Mouse (Mus musculus) hindbrain, embryonic 15.5 days (tissue): Measurements from ENCODE around the gene Igsf9b. TPM values are rescaled to one million over a fixed set of nuclear protein-coding genes. Genes with fewer than 3 reads are reported as not detected.
A peak's percentile ranks its signal among the peaks of the same experiment; 100 is the strongest.

Experiments used
- ATAC-seq: fragments of 200-750 bp; cut with Nextera tagmentation; 2 replicates; pipeline ENCODE4 v1.8.0; 2017; ENCODE audit warnings: low read depth, moderate number of reproducible peaks, moderate TSS enrichment; ENCODE audit not compliant: low FRiP score
- H3K27ac ChIP-seq: fragments of 300-500 bp; sonication (generic); replicated peaks from 2 replicates; pipeline ENCODE4 v1.5.1; 2015; ENCODE audit warnings: mild to moderate bottlenecking, inconsistent platforms
- H3K27me3 ChIP-seq: fragments of 300-500 bp; sonication (generic); 2 replicates; pipeline ENCODE4 v1.6.1; 2015; ENCODE audit warnings: control low read depth, inconsistent platforms
- H3K36me3 ChIP-seq: fragments of 300-500 bp; sonication (generic); 2 replicates; pipeline ENCODE4 v1.6.1; 2015; ENCODE audit warnings: control low read depth, inconsistent platforms
- H3K4me1 ChIP-seq: fragments of 300-500 bp; sonication (generic); replicated peaks from 2 replicates; pipeline ENCODE4 v1.6.1; 2015; ENCODE audit warnings: control low read depth, inconsistent platforms
- H3K4me2 ChIP-seq: fragments of 300-500 bp; sonication (generic); 2 replicates; pipeline ENCODE4 v1.6.1; 2015; ENCODE audit warnings: moderate library complexity, mild to moderate bottlenecking, inconsistent platforms
- H3K4me3 ChIP-seq: fragments of 300-500 bp; sonication (generic); 2 replicates; pipeline ENCODE4 v1.5.1; 2015; ENCODE audit warnings: mild to moderate bottlenecking, inconsistent platforms
- H3K9ac ChIP-seq: fragments of 300-500 bp; sonication (generic); 2 replicates; pipeline ENCODE4 v1.6.1; 2015; ENCODE audit warnings: inconsistent platforms
- H3K9me3 ChIP-seq: fragments of 300-500 bp; sonication (generic); 2 replicates; pipeline ENCODE4 v1.6.1; 2016; ENCODE audit warnings: control low read depth, inconsistent platforms
- WGBS: fragments of 180-500 bp; shearing (Covaris S2); methylation state at CpG from one replicate; pipeline ENCODE4 v1.1.7; 2015; 5-methylcytosine and 5-hydroxymethylcytosine counted together
- polyA plus RNA-seq: library from polyadenylated mRNA; unstranded; fragments of >200 nt; fragmentation: Nextera tagmentation; extraction: Ambion mirVana; gene quantifications from 2 replicates; pipeline ENCODE4 v1.2.1, GENCODE M21; 2015

Gene Igsf9b
- polyA plus RNA-seq, 1 experiment from 2014 or later: 25.4 TPM

DNA sequence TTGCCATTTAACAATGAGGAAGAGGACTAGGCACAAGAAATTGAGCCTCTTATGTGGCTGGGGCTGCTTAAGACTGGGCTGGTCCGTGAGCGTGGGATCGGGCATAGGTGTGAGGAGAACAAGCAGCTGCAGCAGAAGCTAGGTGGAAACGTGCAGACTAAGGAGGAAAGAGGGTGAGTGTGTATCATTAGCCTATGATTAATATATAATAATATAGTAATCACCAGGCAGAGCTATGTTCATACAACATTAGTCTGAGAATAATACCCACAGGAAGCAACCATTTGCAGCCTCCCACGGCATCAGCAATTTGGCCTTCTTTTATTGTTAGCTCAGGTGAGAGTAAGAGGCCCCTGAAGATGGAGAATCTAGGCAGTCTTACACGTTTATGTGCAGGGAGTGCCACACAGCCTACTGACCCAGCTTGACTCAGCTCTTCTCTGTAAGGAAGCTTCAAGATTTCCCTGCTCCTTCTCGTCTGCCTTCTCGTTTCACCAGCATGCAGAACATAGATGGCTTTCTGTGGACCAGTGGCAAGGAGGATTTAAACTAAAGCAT lies 22.6 kb upstream of the Igsf9b start:
- ATAC-seq: peak; percentile 71; the same call in 1 of the 2 replicates
- Histone ChIP-seq H3K4me1 (no peaks in the 10 kb centered on the region), H3K9ac (no peak overlapping the region), H3K4me2 (no peak overlapping the region), H3K9me3 (no peaks in the 10 kb centered on the region), H3K27ac (no peak overlapping the region), H3K36me3 (no peaks in the 10 kb centered on the region), H3K4me3 (no peak overlapping the region), H3K27me3 (0 out of 2 replicates have a peak, but pooled peaks cover under 1% of the 10 kb centered on the region)
- WGBS: 69% methylated on average over 8 of the region's 8 CpGs

DNA sequence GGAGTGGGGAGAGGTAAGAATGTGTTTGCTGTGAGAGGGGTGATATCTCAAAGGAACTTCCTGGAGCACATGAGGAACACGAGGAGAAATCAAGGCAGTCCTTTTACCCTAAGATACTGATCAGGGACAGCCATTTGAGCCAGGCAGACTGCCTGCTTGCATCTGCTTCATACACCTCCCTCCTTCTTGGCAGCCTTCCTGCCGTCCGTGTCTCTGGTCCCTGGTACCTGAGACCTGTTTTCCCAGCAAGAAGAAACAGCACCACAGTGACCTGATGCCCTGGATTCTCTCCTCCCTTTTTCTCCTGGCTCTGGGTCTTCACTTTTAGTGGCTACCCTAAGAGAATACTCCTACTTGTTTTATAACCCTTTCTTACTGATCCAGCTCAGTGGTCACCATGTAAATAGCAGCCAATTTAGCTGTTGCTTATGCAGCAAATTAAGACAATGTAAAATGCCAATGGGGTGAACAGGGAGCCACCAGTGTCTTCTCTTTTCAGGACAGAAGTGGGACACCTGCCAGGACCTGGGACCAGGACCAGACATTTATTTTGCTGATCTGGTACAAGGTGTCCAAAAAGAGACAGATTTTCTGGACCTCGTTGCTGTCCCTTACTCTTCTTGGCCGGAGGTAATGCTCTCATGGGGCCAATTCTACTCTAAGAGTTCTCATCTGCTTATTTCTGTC lies 21.5 kb upstream of the Igsf9b start:
- H3K4me2 ChIP-seq: no peak overlapping the region
- no peaks in the 10 kb centered on the region for H3K36me3 ChIP-seq
- no peak overlapping the region for H3K4me3 ChIP-seq
- WGBS: 68% methylated on average over 5 of the region's 5 CpGs
- no peak overlapping the region for H3K9ac ChIP-seq
- no peaks in the 10 kb centered on the region for H3K4me1 ChIP-seq
- H3K9me3 ChIP-seq: no peaks in the 10 kb centered on the region
- H3K27me3 ChIP-seq: 0 out of 2 replicates have a peak, but pooled peaks cover 2% of the 10 kb centered on the region
- no peak overlapping the region for H3K27ac ChIP-seq
- no peak for ATAC-seq

DNA sequence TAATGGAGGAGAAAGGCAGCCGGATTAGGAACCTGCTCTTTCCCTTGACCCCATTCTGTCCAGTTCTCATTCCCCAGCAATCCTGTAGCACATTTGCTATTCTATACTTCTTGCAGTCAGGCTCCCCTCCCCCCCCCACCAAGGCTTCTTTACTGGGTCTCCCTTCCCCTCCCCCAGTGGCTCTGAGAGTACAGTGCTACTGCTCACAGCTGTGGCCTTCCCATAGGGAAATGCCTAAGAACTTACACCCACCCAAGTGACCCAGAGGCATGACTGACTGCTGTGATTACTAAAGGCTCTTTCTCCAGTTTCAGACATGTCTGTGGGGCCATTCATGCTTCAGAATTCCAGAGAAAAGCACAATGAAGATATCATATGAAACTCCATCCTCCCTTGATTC lies 20.0 kb upstream of the Igsf9b start:
- 0 out of 2 replicates have a peak, but pooled peaks cover 2% of the 10 kb centered on the region for H3K27me3 ChIP-seq
- no peak overlapping the region for H3K9ac ChIP-seq
- ATAC-seq: no peak
- no peak overlapping the region for H3K4me2 ChIP-seq
- no peaks in the 10 kb centered on the region for H3K4me1 ChIP-seq
- H3K27ac ChIP-seq: no peak overlapping the region
- no peaks in the 10 kb centered on the region for H3K9me3 ChIP-seq
- H3K4me3 ChIP-seq: no peak overlapping the region
- 44% methylated on average over 1 of the region's 1 CpGs for WGBS
- H3K36me3 ChIP-seq: no peaks in the 10 kb centered on the region

DNA sequence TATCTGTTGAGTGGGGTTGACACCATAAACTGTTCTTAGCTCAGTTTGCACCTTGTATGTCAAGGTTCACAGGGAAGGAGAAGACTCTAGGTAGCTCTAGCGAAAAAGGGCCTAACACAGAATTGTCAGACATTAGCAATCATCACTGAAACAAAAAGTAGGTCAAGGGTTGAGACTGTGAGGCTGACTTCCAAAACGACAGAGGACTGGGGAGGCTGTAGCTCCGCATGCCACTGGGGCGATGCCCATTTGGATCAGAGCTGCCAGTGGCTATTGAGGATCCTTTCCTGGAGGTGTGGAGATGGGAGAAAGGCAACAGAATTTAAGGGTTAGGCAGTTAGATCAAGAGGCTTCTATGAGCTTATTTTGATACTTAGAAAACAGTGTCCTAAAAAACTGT lies 18.0 kb upstream of the Igsf9b start:
- Histone ChIP-seq H3K27me3 (0 out of 2 replicates have a peak, but pooled peaks cover 2% of the 10 kb centered on the region), H3K36me3 (no peaks in the 10 kb centered on the region), H3K9ac (no peak overlapping the region), H3K27ac (no peak overlapping the region), H3K9me3 (no peaks in the 10 kb centered on the region), H3K4me1 (no peaks in the 10 kb centered on the region), H3K4me3 (no peak overlapping the region), H3K4me2 (no peak overlapping the region)
- WGBS: 83% methylated on average over 4 of the region's 4 CpGs
- no peak for ATAC-seq

DNA sequence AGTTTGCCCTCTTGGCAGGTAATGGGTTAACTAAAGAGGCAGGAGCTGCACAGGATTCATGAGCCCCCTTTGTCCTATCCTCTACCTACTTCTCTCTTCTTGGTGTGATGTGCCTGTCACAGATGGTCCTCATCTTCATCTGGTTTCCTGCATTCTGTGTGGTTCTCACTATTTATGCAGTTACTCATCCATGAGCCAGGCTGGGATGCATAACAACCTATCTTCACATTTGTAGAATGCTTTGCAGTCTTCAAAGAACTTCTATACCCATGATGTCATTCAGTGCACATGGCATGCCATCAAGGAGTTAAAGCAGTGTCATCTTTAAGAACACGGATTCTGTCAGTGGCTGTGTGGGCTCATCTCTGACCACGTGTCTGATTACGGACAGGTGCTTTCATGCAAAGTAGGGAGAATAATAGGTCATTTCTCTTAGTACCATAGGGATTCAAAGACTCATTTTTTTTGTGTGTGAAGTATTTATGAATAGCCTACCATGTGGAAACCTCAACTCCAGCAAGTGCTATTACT lies 13.2 kb upstream of the Igsf9b start:
- no peak overlapping the region for H3K9ac ChIP-seq
- ATAC-seq: no peak

DNA sequence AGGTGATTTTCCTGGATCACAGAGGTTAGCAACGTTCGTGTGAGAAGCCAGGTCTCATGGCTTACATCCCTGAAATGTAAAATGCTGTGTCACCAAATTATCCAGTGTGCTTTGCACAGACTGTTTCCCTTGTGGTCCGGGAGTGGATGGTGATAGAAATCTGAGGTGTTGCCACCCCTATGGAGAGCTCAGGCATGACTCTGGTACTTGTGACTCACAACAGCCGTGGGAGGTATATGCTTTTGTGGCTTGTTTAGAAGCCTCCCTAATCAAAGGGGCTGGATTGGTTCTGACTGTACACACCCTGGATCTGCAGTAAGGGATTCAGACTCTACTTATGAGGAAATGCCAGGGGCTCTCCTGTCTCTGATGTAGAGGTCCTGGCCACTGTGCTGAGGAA lies 12.7 kb upstream of the Igsf9b start:
- WGBS: 86% methylated on average over 4 of the region's 4 CpGs
- ATAC-seq: no peak

More for the DNA sequence above, 13.2 kb upstream of the Igsf9b start:
- H3K36me3 ChIP-seq: no peaks in the 10 kb centered on the region
- H3K4me3 ChIP-seq: no peak overlapping the region
- 0 out of 2 replicates have a peak, but pooled peaks cover 2% of the 10 kb centered on the region for H3K27me3 ChIP-seq
- no peak overlapping the region for H3K4me2 ChIP-seq
- H3K9me3 ChIP-seq: no peaks in the 10 kb centered on the region
- no peak overlapping the region for H3K27ac ChIP-seq
- 70% methylated on average over 3 of the region's 3 CpGs for WGBS
- peaks cover 18% of the 10 kb centered on the region for H3K4me1 ChIP-seq

DNA sequence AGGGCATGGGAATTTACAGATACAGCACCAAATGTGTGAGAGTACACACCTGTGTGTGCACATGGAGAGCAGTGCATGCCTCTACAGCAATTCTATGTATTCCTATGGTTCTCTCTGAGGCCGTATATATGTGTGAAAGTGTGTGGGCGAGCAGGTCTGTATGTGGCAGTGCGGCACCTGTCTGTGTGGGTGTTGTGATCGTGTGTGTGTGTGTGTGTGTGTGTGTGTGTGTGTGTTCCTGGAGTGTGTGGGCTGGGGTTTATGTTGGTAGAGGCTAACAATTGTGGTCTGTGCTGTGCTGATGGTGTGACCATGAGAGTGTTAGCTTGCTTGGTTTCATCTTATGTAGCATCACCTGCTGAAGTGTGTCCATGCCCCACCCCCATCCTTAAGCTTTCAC lies 12.1 kb upstream of the Igsf9b start:
- H3K36me3 ChIP-seq: no peaks in the 10 kb centered on the region
- 92% methylated on average over 4 of the region's 4 CpGs for WGBS
- H3K27ac ChIP-seq: no peak overlapping the region
- ATAC-seq: no peak
- H3K4me3 ChIP-seq: no peak overlapping the region
- H3K9me3 ChIP-seq: no peaks in the 10 kb centered on the region
- no peaks in the 10 kb centered on the region for H3K27me3 ChIP-seq
- H3K4me1 ChIP-seq: peaks cover 18% of the 10 kb centered on the region
- no peak overlapping the region for H3K4me2 ChIP-seq
- H3K9ac ChIP-seq: no peak overlapping the region

More for the DNA sequence above, 12.7 kb upstream of the Igsf9b start:
- H3K9me3 ChIP-seq: no peaks in the 10 kb centered on the region
- no peak overlapping the region for H3K27ac ChIP-seq
- H3K27me3 ChIP-seq: 0 out of 2 replicates have a peak, but pooled peaks cover 2% of the 10 kb centered on the region
- H3K4me2 ChIP-seq: no peak overlapping the region
- no peaks in the 10 kb centered on the region for H3K36me3 ChIP-seq
- H3K4me1 ChIP-seq: peaks cover 18% of the 10 kb centered on the region
- H3K4me3 ChIP-seq: no peak overlapping the region
- H3K9ac ChIP-seq: no peak overlapping the region

DNA sequence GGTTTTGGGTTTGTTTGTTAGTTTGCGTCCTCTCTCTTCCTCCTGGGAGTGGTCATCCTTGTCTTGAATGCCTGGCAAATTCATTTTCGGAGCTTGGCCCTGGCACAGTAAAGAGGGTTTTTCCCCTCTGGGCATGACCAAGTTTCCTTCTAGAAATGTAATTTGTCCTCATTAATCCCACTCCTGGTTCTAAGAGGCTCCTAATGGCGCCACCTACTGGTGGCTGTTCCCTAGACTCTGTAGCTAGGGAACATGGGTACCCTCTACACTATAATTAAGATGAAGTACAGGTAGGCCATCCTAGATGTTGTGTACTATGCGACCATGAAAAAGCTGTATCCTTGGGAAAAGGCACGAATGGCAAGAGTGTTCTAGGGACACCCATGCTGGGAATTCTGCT lies 11.6 kb upstream of the Igsf9b start:
- ATAC-seq: no peak
- Histone ChIP-seq H3K9me3 (no peaks in the 10 kb centered on the region), H3K9ac (no peak overlapping the region), H3K27me3 (no peaks in the 10 kb centered on the region), H3K4me1 (peaks cover 18% of the 10 kb centered on the region), H3K4me3 (no peak overlapping the region), H3K36me3 (no peaks in the 10 kb centered on the region), H3K4me2 (no peak overlapping the region), H3K27ac (no peak overlapping the region)
- 39% methylated on average over 5 of the region's 5 CpGs for WGBS

DNA sequence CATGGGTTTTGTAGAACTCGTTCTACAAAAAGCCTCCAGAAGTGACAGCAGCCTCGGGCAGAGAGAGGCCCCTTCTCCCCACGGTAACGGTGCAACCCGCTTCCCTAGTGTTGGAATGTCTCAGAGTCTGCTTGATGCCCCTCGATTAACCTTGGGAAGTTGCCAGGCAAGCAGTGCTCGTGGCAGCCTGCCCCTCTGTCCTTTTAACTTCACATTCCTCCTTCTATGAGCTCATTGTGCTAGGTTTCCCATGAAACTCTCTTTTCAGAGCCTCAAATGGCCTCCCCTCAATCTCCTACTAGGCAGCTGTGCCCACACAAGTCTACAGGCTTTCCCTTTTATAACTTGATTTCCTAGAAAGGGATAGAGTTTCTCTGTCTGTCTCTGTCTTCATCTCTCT lies 10.6 kb upstream of the Igsf9b start:
- H3K27ac ChIP-seq: 0 out of 2 replicates have a peak overlapping the region, but pooled peaks have one; percentile 39
- no peak overlapping the region for H3K4me2 ChIP-seq
- H3K36me3 ChIP-seq: no peaks in the 10 kb centered on the region
- ATAC-seq: peak; percentile 79
- peaks cover 18% of the 10 kb centered on the region for H3K4me1 ChIP-seq
- H3K4me3 ChIP-seq: no peak overlapping the region
- H3K9ac ChIP-seq: no peak overlapping the region
- WGBS: 8% methylated on average over 7 of the region's 7 CpGs
- no peaks in the 10 kb centered on the region for H3K9me3 ChIP-seq
- H3K27me3 ChIP-seq: no peaks in the 10 kb centered on the region

DNA sequence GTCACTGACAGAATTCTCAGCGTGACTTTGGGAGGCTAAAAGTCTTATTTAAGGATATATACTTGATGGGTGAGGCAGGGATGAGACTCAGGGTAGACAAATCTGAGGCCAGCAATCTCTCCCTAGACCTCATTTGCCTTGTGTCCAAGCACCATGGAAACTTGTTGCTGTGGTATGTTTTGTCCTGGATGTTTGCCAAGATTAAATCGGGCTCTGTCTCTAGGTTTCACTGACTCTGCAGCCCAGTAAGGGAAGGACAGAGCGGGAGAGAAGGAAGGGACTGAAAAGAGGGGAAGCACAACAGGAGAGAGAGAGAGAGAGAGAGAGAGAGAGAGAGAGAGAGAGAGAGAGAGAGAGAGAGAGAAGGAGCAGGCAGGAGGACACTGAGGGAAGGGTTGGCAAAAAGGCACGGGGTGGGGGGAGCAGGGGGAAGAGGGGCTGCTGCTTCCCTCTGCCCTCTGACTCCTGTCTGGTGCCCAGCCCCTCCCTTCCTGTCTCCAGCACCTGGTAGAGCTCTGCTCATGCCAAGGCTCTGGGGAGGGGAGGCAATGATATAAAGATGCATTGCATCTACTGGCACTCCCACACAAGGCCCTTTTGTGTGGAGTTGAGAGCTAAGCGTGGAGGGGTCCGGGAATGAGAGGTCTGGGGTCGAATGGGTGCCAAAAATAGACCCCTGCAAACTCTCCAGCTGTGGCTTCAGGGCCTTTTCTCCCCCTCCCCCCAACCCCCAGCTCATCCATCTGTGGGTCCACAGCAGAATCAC lies 9.3 kb upstream of the Igsf9b start:
- Histone ChIP-seq H3K27me3 (no peaks in the 10 kb centered on the region), H3K4me1 (peaks cover 18% of the 10 kb centered on the region), H3K4me3 (no peak overlapping the region), H3K4me2 (no peak overlapping the region), H3K9me3 (no peaks in the 10 kb centered on the region), H3K9ac (no peak overlapping the region), H3K27ac (peak overlapping the region; percentile 56), H3K36me3 (no peaks in the 10 kb centered on the region)
- WGBS: 27% methylated on average over 7 of the region's 7 CpGs
- peak; percentile 80 for ATAC-seq

DNA sequence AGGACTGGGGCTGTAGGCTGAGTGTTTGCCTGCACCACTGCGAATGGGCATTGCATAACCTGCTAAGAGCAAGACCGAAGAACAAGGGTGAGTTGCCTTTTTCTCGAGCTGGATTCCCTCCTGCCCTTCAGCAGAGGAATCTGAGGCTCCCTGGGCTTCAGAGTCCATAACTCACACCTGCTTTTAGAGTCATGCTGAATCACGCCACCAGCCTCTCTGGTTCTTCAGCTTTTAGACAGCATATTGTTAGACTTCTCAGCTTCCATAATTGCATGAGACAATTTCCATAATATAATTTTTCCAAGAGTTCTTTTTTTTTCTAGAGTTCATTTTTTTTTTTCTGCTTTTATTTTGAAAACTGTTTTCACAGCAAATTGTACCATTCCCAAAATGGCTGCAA lies 4.6 kb upstream of the Igsf9b start:
- no peak for ATAC-seq
- Histone ChIP-seq H3K4me1 (peaks cover 20% of the 10 kb centered on the region), H3K36me3 (no peaks in the 10 kb centered on the region), H3K4me3 (no peak overlapping the region), H3K9ac (no peak overlapping the region), H3K27me3 (no peaks in the 10 kb centered on the region), H3K9me3 (no peaks in the 10 kb centered on the region), H3K4me2 (no peak overlapping the region), H3K27ac (no peak overlapping the region)
- 83% methylated on average over 4 of the region's 4 CpGs for WGBS
